Mouse (Mus musculus) bone marrow, adult 2 months (tissue): ENCODE results near the gene Tbxa2r.

Source experiments
- CTCF ChIP-seq: fragments of 200-500 bp; IDR thresholded peaks from 2 replicates; pipeline ENCODE4 v1.5.1; 2011; ENCODE audit warnings: low read length, control low read depth; ENCODE audit not compliant: control insufficient read depth, insufficient read depth
- POLR2A ChIP-seq: fragments of 200-500 bp; IDR thresholded peaks from 2 replicates; pipeline ENCODE4 v1.6.1; 2011; ENCODE audit warnings: low read depth, mild to moderate bottlenecking, control low read depth, low read length, borderline replicate concordance; ENCODE audit not compliant: control insufficient read depth

DNA sequence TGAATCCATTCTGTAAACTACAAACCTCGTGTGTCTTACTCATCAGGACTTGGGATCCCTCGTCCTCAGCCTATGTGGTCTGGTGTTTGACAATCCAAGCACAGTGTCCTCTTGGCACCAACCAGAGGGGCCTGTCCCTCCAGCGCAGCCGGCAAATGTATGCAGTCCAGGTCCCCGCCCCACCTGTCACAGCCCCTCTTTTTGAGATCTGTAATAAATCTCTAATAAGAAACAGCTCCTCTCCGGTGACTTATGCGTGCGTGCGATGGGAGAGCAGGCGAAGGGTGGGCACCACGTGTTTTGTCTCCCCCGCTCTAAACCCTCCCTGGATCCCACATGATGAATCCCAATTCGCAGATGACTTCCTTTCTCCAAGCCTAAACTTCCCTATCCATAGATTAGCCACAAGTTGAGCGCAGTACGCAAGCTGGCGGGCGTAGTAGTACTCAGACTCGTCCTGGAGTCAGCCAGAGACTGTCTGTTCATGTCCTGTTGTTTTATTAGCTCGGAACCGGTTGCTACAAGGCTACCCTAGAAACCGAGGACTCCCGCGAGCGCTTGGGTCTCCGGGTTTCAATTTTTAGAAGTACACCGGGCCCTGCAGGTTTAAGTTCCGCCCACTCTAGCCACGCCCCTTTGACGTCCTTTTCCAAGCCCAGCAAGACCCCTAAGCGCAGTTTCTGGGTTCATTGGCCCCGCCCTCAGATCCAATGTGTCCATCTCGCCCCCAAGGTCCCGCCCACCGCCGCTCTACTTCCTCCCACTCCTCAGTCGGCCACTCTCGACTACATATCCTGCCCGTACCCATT lies 8.6 kb upstream of the Tbxa2r start:
- TF ChIP-seq CTCF (no peak), POLR2A (no peak)
